Mouse (Mus musculus): Measurements from ENCODE around the gene Arhgap44. TPM values are rescaled to one million over a fixed set of nuclear protein-coding genes. Genes with fewer than 3 reads are reported as not detected.

Gene Arhgap44
- polyA plus RNA-seq, 1 experiment from 2014 or later: 20.8 TPM

DNA sequence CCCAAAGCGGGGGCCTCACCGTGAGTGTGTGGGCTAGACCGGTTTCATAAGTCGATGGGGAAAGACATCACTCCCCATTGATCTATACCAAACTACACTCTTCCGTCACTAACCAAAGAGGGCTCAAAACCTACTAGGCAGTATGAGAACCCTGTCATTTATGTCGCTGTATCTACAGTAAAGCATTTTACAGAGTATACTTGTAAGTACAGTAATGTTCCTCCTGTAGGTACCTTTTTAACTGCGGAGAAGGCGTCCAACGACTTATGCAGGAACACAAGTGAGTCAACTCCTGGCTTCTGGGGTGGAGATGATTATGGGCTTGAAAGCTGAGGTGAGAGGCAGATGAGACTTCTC lies 183.3 kb downstream of the Arhgap44 start:
- peaks cover 11% of the 10 kb centered on the region for H3K4me1 ChIP-seq (ENCODE audit: control insufficient read depth, insufficient read depth, low read length)
- H3K9me3 ChIP-seq (ENCODE audit: control insufficient read depth, low read length): no peaks in the 10 kb centered on the region
- H3K4me2 ChIP-seq (ENCODE audit: low read depth, low read length): peak overlapping the region; percentile 92
- peak overlapping the region; percentile 74 for H3K9ac ChIP-seq (replicated peaks; ENCODE audit: low read depth, low read length)
- H3K4me3 ChIP-seq (ENCODE audit: low read depth, low read length): peak overlapping the region; percentile 94
- peaks cover 26% of the 10 kb centered on the region for H3K36me3 ChIP-seq (ENCODE audit: control insufficient read depth, insufficient read depth, low read length)
- 9% methylated on average over 9 of the region's 9 CpGs for WGBS
- no peak for ATAC-seq (ENCODE audit: low read depth)
- H3K27ac ChIP-seq (ENCODE audit: low read depth, low read length): no peak overlapping the region
- no peaks in the 10 kb centered on the region for H3K27me3 ChIP-seq (ENCODE audit: control insufficient read depth, insufficient read depth, low read length)

DNA sequence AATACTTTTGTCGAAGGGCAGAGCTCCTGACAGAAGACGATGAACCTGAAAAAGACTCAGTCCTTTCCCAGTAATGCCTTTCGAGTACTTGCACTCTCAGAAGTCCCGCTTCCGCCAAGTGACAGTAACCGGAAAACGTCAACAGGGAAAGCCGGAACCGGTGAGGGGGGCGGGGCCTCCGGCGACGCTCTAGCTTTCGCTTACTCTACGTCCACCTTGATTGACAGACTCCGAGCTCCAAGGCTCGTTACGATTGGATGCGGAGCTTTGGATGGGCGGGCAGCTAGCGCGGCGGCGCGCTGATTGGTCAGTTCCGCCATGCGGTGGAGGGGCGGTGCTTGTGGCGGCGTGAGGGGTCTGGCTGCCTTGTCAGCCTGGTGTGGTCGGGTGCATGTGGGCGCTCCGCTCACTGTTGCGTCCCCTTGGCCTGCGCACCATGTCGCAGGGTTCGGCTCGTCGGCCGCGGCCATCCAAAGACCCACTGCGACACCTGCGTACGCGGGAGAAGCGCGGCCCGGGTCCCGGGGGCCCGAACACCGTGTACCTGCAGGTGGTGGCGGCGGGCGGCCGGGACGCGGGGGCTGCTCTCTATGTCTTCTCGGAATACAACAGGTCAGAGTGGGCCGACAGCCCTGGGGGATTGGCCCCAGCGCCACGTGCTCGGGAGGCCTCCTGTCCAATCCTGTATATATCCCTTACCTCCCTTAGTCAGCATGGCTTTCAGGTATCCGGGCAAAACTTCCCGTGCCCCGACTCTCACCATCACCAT lies 183.9 kb downstream of the Arhgap44 start, which contains the start of gene Elac2:
Elac2 (plus strand) TSS at position 319 of the 769 bp plus-strand sequence.
- Histone ChIP-seq H3K27ac (ENCODE audit: low read depth, low read length) (no peak within 1 kb of the TSS), H3K27me3 (ENCODE audit: control insufficient read depth, insufficient read depth, low read length) (no peaks in the 10 kb centered on the region), H3K9ac (replicated peaks; ENCODE audit: low read depth, low read length) (peak within 1 kb of the TSS; percentile 74), H3K4me3 (ENCODE audit: low read depth, low read length) (peak within 1 kb of the TSS; percentile 94), H3K36me3 (ENCODE audit: control insufficient read depth, insufficient read depth, low read length) (peaks cover 20% of the 10 kb centered on the region), H3K4me2 (ENCODE audit: low read depth, low read length) (peak within 1 kb of the TSS; percentile 92), H3K9me3 (ENCODE audit: control insufficient read depth, low read length) (no peaks in the 10 kb centered on the region), H3K4me1 (ENCODE audit: control insufficient read depth, insufficient read depth, low read length) (peaks cover 11% of the 10 kb centered on the region)
- under 1% methylated on average over 64 of the region's 65 CpGs for WGBS
- peak; percentile 100 for ATAC-seq (ENCODE audit: low read depth)

DNA sequence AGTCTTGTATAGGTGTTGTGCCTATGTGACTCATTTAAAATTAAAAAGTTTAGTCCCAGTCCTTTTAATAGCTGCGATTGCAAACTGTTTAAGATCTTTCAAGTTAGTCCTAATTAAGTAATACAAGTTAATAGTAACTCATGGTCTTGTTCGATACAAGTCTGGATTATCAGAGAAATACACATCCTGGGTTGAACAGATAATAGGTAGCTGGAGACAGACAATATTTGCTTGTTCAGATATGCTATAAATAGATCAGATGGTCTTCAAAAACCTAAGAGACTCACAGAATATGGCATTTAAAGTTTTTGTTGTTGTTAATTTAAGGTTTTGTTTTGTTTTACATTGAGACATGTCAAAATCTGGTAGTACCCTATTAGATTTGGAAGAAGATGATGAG lies 190.3 kb downstream of the Arhgap44 start:
- no peak overlapping the region for H3K4me2 ChIP-seq (ENCODE audit: low read depth, low read length)
- H3K4me1 ChIP-seq (ENCODE audit: control insufficient read depth, insufficient read depth, low read length): no peaks in the 10 kb centered on the region
- no peak overlapping the region for H3K27ac ChIP-seq (ENCODE audit: low read depth, low read length)
- no peak overlapping the region for H3K9ac ChIP-seq (replicated peaks; ENCODE audit: low read depth, low read length)
- ATAC-seq (ENCODE audit: low read depth): no peak
- H3K27me3 ChIP-seq (ENCODE audit: control insufficient read depth, insufficient read depth, low read length): no peaks in the 10 kb centered on the region
- no peak overlapping the region for H3K4me3 ChIP-seq (ENCODE audit: low read depth, low read length)
- H3K36me3 ChIP-seq (ENCODE audit: control insufficient read depth, insufficient read depth, low read length): no peaks in the 10 kb centered on the region
- 70% methylated on average over 2 of the region's 2 CpGs for WGBS
- H3K9me3 ChIP-seq (ENCODE audit: control insufficient read depth, low read length): no peaks in the 10 kb centered on the region

DNA sequence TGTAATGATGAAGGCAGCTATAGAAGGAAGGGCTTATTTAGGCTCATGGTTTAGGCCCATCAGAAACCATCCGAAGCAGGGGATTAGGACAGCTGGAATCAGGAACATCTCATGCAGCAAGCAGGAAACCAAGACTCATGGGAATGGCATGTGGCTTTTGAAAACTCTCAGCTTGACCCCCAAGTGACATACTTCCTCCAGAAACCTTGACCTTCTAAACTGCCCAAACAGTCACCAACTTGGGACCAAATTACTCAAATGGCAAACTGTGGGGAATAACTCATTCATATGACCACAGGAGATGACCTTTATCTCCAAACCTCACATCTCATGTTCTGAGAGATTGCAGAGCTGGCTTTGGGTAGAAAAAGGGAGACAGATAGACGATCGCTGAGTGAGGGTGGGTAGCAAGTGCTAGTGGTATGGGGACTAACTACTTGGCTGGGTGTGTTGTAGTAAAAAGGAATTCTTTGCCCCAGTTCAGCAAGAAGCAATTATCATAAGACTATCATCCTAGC lies 191.2 kb downstream of the Arhgap44 start:
- no peak overlapping the region for H3K9ac ChIP-seq (replicated peaks; ENCODE audit: low read depth, low read length)
- no peaks in the 10 kb centered on the region for H3K27me3 ChIP-seq (ENCODE audit: control insufficient read depth, insufficient read depth, low read length)
- no peaks in the 10 kb centered on the region for H3K36me3 ChIP-seq (ENCODE audit: control insufficient read depth, insufficient read depth, low read length)
- no peak for ATAC-seq (ENCODE audit: low read depth)
- no peak overlapping the region for H3K4me3 ChIP-seq (ENCODE audit: low read depth, low read length)
- H3K27ac ChIP-seq (ENCODE audit: low read depth, low read length): no peak overlapping the region
- H3K9me3 ChIP-seq (ENCODE audit: control insufficient read depth, low read length): no peaks in the 10 kb centered on the region
- WGBS: 81% methylated on average over 3 of the region's 3 CpGs
- no peak overlapping the region for H3K4me2 ChIP-seq (ENCODE audit: low read depth, low read length)
- H3K4me1 ChIP-seq (ENCODE audit: control insufficient read depth, insufficient read depth, low read length): no peaks in the 10 kb centered on the region

DNA sequence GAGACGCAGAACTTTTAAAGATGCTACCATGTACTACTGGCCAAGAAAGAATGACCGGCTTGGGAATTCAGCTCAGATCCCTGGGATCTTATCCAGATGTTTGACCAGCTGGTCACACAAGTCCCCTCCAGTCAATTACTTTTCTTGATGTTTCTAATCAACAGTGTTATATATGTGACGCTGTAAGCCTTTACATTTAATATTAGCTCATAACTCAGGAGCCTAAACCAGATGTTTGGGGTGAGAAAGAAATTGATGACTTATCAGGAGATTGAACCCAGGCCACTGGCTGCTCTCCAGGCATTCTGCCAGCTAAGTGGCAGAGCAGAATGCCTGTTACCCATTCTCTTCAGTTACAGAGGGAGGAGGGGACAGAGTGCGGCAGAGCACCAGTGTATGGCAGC lies 193.8 kb downstream of the Arhgap44 start:
- 44% methylated on average over 4 of the region's 4 CpGs for WGBS
- Histone ChIP-seq H3K9me3 (ENCODE audit: control insufficient read depth, low read length) (no peaks in the 10 kb centered on the region), H3K4me3 (ENCODE audit: low read depth, low read length) (no peak overlapping the region), H3K27ac (ENCODE audit: low read depth, low read length) (no peak overlapping the region), H3K9ac (replicated peaks; ENCODE audit: low read depth, low read length) (no peak overlapping the region), H3K4me2 (ENCODE audit: low read depth, low read length) (no peak overlapping the region), H3K36me3 (ENCODE audit: control insufficient read depth, insufficient read depth, low read length) (no peaks in the 10 kb centered on the region), H3K4me1 (ENCODE audit: control insufficient read depth, insufficient read depth, low read length) (no peaks in the 10 kb centered on the region), H3K27me3 (ENCODE audit: control insufficient read depth, insufficient read depth, low read length) (no peaks in the 10 kb centered on the region)
- ATAC-seq (ENCODE audit: low read depth): no peak; the same call in 1 of the 2 replicates

DNA sequence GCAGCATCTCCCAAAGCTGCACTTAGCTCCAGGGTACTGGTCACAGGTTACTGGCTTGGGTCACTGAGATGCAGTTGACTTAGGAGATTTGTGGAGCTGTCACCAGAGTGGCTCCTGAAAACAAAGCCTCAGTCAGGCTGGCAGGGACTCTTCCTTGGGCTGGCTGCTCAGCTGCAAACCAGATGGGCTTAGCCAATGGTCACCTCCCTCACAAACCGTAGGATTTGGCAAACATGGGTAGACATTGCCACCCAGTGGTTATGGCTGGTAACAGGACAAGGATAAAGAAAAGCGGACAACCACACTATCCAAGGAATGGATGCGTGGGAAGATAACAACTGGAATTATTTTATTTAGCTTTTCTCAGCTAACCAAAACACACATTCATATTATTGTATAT lies 194.3 kb downstream of the Arhgap44 start:
- Histone ChIP-seq H3K9me3 (ENCODE audit: control insufficient read depth, low read length) (no peaks in the 10 kb centered on the region), H3K4me2 (ENCODE audit: low read depth, low read length) (no peak overlapping the region), H3K27me3 (ENCODE audit: control insufficient read depth, insufficient read depth, low read length) (no peaks in the 10 kb centered on the region), H3K4me3 (ENCODE audit: low read depth, low read length) (no peak overlapping the region), H3K9ac (replicated peaks; ENCODE audit: low read depth, low read length) (no peak overlapping the region), H3K27ac (ENCODE audit: low read depth, low read length) (no peak overlapping the region), H3K4me1 (ENCODE audit: control insufficient read depth, insufficient read depth, low read length) (no peaks in the 10 kb centered on the region), H3K36me3 (ENCODE audit: control insufficient read depth, insufficient read depth, low read length) (no peaks in the 10 kb centered on the region)
- ATAC-seq (ENCODE audit: low read depth): peak; percentile 94
- WGBS: 13% methylated on average over 3 of the region's 3 CpGs

DNA sequence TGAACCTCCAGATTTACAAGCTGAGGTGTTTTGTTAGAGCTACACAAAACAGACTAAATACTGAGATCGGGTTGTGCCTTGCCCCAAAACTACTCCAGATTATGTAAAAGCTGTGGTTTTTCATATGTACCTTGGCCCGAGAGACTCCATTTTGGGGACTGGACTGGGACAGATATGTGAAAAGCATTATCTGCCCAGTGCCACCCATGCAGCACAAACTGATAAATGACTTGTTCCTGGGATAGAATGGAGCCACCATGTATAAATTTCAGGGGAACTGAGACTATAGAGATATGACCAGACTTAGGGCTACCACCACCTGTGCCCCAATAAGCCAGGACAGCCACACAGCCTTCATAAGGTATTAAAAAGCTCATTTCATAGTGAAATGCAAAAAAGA lies 200.1 kb downstream of the Arhgap44 start:
- Histone ChIP-seq H3K36me3 (ENCODE audit: control insufficient read depth, insufficient read depth, low read length) (no peaks in the 10 kb centered on the region), H3K4me2 (ENCODE audit: low read depth, low read length) (no peak overlapping the region), H3K27ac (ENCODE audit: low read depth, low read length) (no peak overlapping the region), H3K9me3 (ENCODE audit: control insufficient read depth, low read length) (no peaks in the 10 kb centered on the region), H3K4me3 (ENCODE audit: low read depth, low read length) (no peak overlapping the region), H3K9ac (replicated peaks; ENCODE audit: low read depth, low read length) (no peak overlapping the region), H3K4me1 (ENCODE audit: control insufficient read depth, insufficient read depth, low read length) (0 out of 2 replicates have a peak, but pooled peaks cover under 1% of the 10 kb centered on the region), H3K27me3 (ENCODE audit: control insufficient read depth, insufficient read depth, low read length) (no peaks in the 10 kb centered on the region)
- WGBS: 94% methylated on average over 2 of the region's 2 CpGs
- no peak for ATAC-seq (ENCODE audit: low read depth)

DNA sequence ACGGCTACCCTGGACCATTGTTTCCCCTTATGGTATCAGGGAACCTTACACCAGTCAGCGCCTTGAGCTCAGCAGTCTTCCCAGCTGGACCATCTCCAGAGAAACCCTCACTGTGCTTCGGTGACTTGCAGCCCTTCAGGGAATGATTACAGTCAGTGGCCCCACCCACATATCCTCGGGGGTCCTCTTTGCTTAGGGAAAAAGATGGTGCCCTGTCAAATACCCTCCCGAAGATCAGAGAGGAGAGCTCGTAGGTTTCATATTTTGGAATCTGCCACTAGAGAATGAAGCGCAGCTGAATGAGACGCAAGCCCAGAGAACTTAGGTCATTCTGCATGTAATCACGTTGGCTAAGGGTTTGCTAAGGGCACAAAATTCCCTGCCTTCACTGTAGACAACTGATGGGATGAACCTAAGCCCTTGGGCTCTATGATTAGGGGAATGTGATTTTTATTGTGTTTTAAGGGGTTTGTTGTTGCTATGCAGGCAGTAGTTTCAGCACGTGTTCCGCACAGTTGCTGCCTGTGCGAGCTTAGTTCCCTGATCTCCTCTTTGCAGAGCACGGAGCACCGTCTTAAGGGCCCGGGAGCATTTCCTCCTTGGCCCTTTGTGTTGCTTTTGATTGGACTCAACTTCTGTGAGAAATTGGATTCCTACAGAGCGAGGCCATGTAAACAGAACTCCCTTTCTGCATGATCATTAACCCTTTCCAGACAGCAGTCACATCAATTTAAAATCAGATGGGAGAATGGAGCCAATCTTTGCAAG lies 205.6 kb downstream of the Arhgap44 start:
- no peak for ATAC-seq (ENCODE audit: low read depth)
- no peak overlapping the region for H3K4me3 ChIP-seq (ENCODE audit: low read depth, low read length)
- H3K27ac ChIP-seq (ENCODE audit: low read depth, low read length): no peak overlapping the region

More for the DNA sequence above, 205.6 kb downstream of the Arhgap44 start:
- 12% methylated on average over 16 of the region's 16 CpGs for WGBS
- Histone ChIP-seq H3K9me3 (ENCODE audit: control insufficient read depth, low read length) (no peaks in the 10 kb centered on the region), H3K4me2 (ENCODE audit: low read depth, low read length) (peak overlapping the region; percentile 38), H3K36me3 (ENCODE audit: control insufficient read depth, insufficient read depth, low read length) (no peaks in the 10 kb centered on the region), H3K9ac (replicated peaks; ENCODE audit: low read depth, low read length) (0 out of 2 replicates have a peak overlapping the region, but pooled peaks have one; percentile 11), H3K27me3 (ENCODE audit: control insufficient read depth, insufficient read depth, low read length) (no peaks in the 10 kb centered on the region), H3K4me1 (ENCODE audit: control insufficient read depth, insufficient read depth, low read length) (peaks cover 11% of the 10 kb centered on the region; the same call in 1 of the 2 replicates)
